Mouse (Mus musculus) C2C12 (cell line): ENCODE data around the gene Vps53. TPM values are rescaled to one million over a fixed set of nuclear protein-coding genes. Genes with fewer than 3 reads are reported as not detected.

ENCODE experiments used
- H3K27me3 ChIP-seq: one replicate; pipeline ENCODE4 v1.6.1; 2011; ENCODE audit not compliant: control insufficient read depth, insufficient read depth, insufficient read length
- H3K36me3 ChIP-seq: one replicate; pipeline ENCODE4 v1.6.1; 2011; ENCODE audit not compliant: control insufficient read depth, insufficient read depth
- H3K4me3 ChIP-seq: one replicate; pipeline ENCODE4 v1.5.1; 2011; ENCODE audit warnings: mild to moderate bottlenecking, control low read depth; ENCODE audit not compliant: poor library complexity, insufficient read depth, severe bottlenecking
- H3K79me2 ChIP-seq: one replicate; pipeline ENCODE4 v1.6.1; 2011; ENCODE audit not compliant: control insufficient read depth, insufficient read depth
- H3K79me3 ChIP-seq: one replicate; pipeline ENCODE4 v1.6.1; 2011; ENCODE audit warnings: low read depth, control low read depth
- H3ac ChIP-seq: one replicate; pipeline ENCODE3; 2011; ENCODE audit warnings: low read depth; ENCODE audit not compliant: control insufficient read depth, insufficient read length
- CEBPB ChIP-seq: IDR thresholded peaks from one replicate; pipeline ENCODE4 v1.6.1; 2011; ENCODE audit warnings: low read depth, mild to moderate bottlenecking, control low read depth, moderate library complexity
- CTCF ChIP-seq: IDR thresholded peaks from one replicate; pipeline ENCODE4 v1.5.1; 2011; ENCODE audit not compliant: control insufficient read depth, insufficient read depth, insufficient read length
- FOSL1 ChIP-seq: IDR thresholded peaks from one replicate; pipeline ENCODE4 v1.8.0; 2011; ENCODE audit warnings: mild to moderate bottlenecking, low read length; ENCODE audit not compliant: poor library complexity, insufficient read depth, severe bottlenecking
- MAX ChIP-seq: IDR thresholded peaks from one replicate; pipeline ENCODE4 v1.6.1; 2011; ENCODE audit warnings: mild to moderate bottlenecking, control low read depth
- MYOD1 ChIP-seq: IDR thresholded peaks from one replicate; pipeline ENCODE4 v1.6.1; 2011; ENCODE audit warnings: low read depth; ENCODE audit not compliant: control insufficient read depth, insufficient read length
- MYOG ChIP-seq: IDR thresholded peaks from one replicate; pipeline ENCODE4 v1.6.1; 2011; ENCODE audit not compliant: control insufficient read depth, insufficient read length; ENCODE audit errors: extremely low read depth
- USF1 ChIP-seq: IDR thresholded peaks from one replicate; pipeline ENCODE4 v1.6.1; 2011; ENCODE audit warnings: low read depth, mild to moderate bottlenecking, control low read depth, moderate library complexity
- polyA plus RNA-seq: library from polyadenylated mRNA; unstranded; fragments of >200 nt; fragmentation: generic; extraction: Trizol; gene quantifications from one replicate; pipeline ENCODE4 v1.2.1, GENCODE M21; 2012; ENCODE audit warnings: missing spikeins

The Vps53 gene
- polyA plus RNA-seq, 1 experiment, result 29.2 TPM

DNA sequence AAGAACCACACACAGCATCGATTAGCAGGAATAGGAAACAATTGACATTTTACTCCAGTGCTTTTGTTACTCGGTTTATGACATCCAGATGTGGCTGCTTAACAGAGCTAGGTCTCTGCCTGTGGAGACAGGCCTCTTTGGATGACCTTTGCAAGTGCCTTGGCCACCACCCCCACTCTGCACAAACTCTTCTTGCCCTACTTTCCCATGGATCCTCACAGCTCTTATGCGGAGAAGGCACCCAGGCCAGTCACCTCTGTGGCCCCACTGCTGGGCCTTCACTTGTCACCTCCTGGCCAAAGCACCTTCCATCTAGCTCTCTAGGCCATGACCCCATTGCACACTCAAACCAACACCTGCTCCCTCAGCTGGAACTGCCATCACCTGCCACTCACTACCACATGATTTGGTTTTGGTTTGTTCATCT, 95.5 kb downstream of the Vps53 start:
- Histone ChIP-seq H3K36me3 (no peaks in the 10 kb centered on the region), H3K79me3 (no peaks in the 10 kb centered on the region), H3ac (no peak overlapping the region), H3K27me3 (no peaks in the 10 kb centered on the region), H3K4me3 (no peak overlapping the region), H3K79me2 (no peaks in the 10 kb centered on the region)
- TF ChIP-seq CEBPB (no peak), USF1 (no peak), CTCF (no peak), MYOD1 (no peak), FOSL1 (no peak), MAX (no peak), MYOG (no peak)

DNA sequence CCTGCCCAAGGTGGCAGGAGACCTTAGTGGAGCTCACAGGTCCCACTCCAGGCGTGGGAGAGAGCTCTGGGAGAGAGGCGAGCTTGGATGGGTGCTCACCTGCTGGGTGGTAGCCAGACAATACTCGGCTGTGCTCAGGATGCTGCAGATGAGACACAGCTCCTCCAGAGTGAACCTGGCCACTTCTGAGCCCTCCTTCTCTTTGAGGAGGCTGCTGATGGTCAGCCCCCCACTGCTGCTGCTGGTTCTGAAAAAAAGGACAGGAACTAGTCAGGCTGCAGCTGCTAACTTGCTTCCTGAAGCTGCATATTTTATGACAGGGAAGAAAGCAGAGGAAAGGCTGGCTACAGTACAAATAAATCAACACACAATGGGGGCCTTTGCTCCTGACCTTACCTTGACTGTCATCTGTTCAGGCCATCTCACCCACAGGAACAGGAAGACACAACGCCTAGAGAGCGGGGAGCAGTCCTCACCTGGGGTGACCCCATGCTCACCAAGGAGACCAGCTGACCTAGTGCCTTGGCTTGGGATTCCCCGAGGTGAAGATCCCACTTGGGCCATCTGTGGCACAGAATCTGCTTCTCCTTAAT, 98.3 kb downstream of the Vps53 start:
- no peaks in the 10 kb centered on the region for H3K79me3 ChIP-seq
- H3K27me3 ChIP-seq, result no peaks in the 10 kb centered on the region
- no peak overlapping the region for H3K4me3 ChIP-seq
- H3K36me3 ChIP-seq, result peaks cover 3% of the 10 kb centered on the region
- H3K79me2 ChIP-seq, result no peaks in the 10 kb centered on the region
- no peak overlapping the region for H3ac ChIP-seq
- TF ChIP-seq USF1, result no peak
- TF ChIP-seq MYOD1, result no peak
- TF ChIP-seq MAX, result no peak
- TF ChIP-seq MYOG, result no peak
- no peak for TF ChIP-seq CEBPB

DNA sequence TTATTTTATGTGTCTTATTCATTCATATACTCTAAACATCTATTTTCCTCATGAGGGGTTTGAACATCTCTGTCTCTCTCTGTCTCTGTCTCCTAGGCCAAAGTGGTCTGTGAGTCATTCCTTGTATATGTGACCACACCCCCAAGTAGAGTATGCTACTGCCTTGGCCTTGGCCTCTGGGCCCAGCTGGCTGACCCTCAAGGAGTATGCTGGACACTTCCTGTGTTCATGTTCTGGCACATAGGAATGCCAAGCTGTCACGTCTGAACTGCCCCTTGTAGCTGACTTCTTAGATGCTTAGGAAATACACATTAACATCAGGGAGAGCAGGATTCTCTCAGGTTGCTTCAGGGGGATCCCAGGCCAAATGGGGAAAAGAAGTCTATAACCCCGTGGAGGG, 99.2 kb downstream of the Vps53 start:
- Histone ChIP-seq H3K4me3 (no peak overlapping the region), H3K79me3 (no peaks in the 10 kb centered on the region), H3K79me2 (no peaks in the 10 kb centered on the region), H3K36me3 (peaks cover 10% of the 10 kb centered on the region), H3K27me3 (no peaks in the 10 kb centered on the region), H3ac (no peak overlapping the region)
- TF ChIP-seq FOSL1, result no peak
- TF ChIP-seq USF1, result no peak
- no peak for TF ChIP-seq CTCF
- TF ChIP-seq MYOD1, result no peak
- no peak for TF ChIP-seq CEBPB
- TF ChIP-seq MAX, result no peak
- no peak for TF ChIP-seq MYOG

DNA sequence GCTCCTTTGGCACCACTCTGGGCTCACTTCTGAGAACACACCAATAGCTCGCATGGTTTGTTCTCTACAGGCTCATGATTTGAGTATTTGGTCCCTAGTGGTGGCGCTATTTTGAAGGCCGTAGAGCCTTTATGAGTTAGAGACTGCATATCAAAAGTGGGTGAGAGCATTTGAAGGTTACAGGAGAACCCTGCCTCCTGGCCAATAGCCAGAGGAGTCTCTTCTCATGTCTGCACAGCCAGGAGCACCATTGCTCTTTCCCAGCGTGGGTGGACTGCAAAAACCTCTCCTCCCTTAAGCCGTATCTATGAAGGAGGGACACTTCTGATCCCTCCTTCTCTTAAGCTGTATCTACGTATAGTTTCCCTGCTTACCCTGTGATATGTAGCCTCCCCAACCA, 102.1 kb downstream of the Vps53 start:
- Histone ChIP-seq H3K27me3 (no peaks in the 10 kb centered on the region), H3K79me2 (no peaks in the 10 kb centered on the region), H3K36me3 (peaks cover 13% of the 10 kb centered on the region), H3K79me3 (no peaks in the 10 kb centered on the region), H3K4me3 (no peak overlapping the region), H3ac (no peak overlapping the region)
- TF ChIP-seq FOSL1 (no peak), MAX (no peak), CTCF (no peak), MYOD1 (no peak)

DNA sequence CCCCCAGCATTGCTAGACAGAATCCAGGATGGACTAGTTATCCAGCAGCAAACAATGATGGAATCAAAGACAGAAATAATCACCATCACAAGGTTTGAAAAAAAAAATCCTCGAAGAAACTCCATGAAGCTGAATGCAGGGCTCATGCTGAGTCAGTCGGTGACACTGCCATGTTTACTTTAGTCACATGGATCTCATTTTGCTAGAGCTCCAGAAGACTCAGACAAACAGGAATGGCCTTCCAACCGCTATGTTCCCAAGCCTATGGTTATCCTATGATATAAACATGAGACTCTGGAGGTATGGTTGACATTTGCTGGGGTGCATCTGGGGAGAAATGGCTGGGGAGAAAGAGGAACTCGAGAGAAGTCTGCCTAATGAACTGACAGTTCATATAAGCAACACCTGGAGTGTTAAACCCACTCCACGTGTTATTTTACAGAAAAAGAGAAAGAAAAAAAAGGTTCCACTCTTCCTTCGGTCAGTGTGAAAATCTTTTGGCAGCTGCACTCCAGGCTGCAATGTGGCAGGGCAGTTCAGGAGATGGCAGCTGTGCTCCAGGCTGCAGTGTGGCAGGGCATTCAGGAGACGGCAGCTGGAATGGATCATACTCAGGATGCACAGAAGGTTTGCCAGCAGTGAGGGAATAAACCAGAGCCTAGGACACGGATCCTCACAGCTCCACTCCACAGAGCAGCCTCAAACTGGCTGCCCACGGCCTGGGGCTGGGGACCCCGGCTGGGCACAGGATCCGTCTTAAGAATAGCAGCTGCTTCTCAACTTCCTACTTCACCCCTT, 105.0 kb downstream of the Vps53 start:
- TF ChIP-seq CEBPB (no peak), MYOG (no peak), MYOD1 (no peak), MAX (no peak), FOSL1 (no peak), USF1 (no peak), CTCF (no peak)
- H3K4me3 ChIP-seq, result no peak overlapping the region
- H3K27me3 ChIP-seq, result no peaks in the 10 kb centered on the region
- H3ac ChIP-seq, result no peak overlapping the region
- H3K79me2 ChIP-seq, result no peaks in the 10 kb centered on the region
- H3K79me3 ChIP-seq, result no peaks in the 10 kb centered on the region
- H3K36me3 ChIP-seq, result peaks cover 16% of the 10 kb centered on the region

DNA sequence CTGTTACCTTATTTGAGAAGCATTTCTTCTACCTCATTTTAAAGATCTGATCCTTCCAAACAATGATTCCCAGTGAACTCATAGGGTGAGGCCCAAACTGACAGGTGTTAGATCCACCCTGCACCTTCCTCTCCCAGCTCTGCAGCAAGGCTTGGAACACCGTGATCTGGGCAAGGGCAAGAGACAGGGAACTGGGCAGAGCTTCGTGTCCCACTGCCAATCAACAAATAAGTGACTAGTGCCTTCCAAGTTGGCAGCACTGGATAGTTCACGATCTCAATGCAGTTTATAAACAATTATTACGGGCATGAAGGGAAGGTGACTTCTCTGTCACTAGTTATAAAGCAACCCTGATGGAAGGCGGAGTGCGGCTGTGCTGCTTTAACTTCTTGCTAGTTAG, 109.6 kb downstream of the Vps53 start:
- Histone ChIP-seq H3ac (no peak overlapping the region), H3K79me3 (no peaks in the 10 kb centered on the region), H3K79me2 (no peaks in the 10 kb centered on the region), H3K4me3 (no peak overlapping the region), H3K36me3 (peaks cover 10% of the 10 kb centered on the region), H3K27me3 (no peaks in the 10 kb centered on the region)
- TF ChIP-seq FOSL1 (no peak), CTCF (no peak), MYOG (no peak), MYOD1 (no peak), USF1 (no peak), CEBPB (no peak), MAX (no peak)
